Mouse (Mus musculus) brain, embryonic 14.5 days (tissue): ENCODE results near the gene Dcdc2a.

Experiments
- CTCF ChIP-seq: fragments of 200-500 bp; IDR thresholded peaks from 2 replicates; pipeline ENCODE4 v1.5.1; 2012; ENCODE audit warnings: inconsistent platforms, mild to moderate bottlenecking, moderate library complexity, borderline replicate concordance; ENCODE audit not compliant: insufficient read depth, insufficient read length; ENCODE audit errors: extremely low read depth
- POLR2A ChIP-seq: fragments of 200-500 bp; IDR thresholded peaks from 2 replicates; pipeline ENCODE4 v1.6.1; 2012; ENCODE audit warnings: mild to moderate bottlenecking, inconsistent platforms, borderline replicate concordance; ENCODE audit not compliant: poor library complexity, insufficient read depth, insufficient read length, severe bottlenecking; ENCODE audit errors: extremely low read depth

DNA sequence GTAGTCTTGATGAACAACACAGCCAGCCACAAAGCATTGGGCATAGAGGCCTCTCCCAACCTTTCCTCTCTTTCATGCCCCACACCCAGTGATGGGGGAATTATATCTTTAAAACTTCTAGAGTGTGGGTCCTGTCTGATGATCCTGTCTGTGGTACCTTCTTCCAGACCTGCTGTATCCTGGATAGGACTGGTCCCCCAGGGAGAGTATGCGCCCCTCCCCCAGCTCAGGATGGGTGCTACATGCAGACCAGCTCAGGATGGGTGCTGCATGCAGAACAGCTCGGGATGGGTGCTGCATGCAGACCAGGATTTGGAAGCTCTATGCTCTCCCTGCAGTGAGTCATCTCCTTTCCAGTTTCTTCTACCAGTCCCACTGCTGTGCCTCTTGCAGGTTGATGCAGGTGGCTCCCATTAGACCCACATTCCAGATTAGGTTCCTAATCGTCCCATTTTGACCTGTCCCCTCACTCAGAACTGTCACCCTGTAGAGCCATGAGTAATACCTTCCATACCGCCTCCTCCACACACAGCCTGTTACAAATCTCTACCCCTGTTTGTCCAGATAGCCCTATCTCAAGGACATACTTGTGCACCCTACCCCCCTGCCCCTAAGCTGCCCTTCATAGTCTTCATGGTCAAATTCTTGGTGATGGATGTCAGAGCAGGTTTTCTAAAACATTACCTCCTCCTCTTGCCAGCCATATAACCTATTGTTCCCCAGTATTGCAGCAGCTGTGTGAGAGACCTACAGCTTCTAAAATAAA lies 122.6 kb downstream of the Dcdc2a start:
- TF ChIP-seq CTCF (no peak), POLR2A (no peak)
